Mouse (Mus musculus): ENCODE results near the gene Pex5l.

The Pex5l gene

DNA sequence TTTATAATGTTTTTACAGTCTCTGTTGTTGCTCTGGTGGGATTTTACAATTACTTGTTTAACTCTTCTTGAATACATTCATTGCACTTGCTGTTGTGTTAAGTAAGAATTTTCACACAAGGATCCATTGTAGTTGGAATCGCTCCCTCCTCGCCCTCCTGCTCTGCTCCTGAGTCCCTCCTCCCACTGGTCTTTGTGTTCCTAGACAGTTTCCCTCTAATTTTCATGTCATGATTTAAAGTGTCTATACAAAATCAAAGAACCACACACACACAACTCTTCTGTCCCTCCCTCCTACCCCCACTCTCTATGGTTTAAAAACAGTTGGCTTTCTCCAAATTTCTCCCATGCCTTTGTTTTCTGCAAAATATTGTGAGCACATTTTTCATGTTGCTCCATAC is 81.6 kb downstream of the Pex5l start:
- DNase-seq: no peak

DNA sequence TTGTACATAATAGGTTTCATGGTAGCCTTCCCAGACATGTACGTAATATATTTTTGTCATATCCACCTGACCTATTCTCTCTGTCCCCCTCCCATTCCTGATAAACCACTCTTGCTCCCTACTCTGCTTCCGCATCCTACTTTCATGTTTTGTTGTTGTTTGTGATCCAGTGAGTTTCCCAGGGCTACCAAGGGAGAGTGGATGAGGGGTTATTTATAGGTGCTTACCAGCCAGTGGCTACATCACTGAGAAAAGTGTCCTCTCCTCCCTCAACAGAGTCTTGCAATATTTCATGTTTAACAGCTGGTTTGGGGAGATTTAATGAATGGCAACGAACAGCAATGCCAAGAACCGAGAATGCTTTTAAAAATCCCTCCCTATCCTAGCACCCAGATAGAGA is 82.0 kb downstream of the Pex5l start:
- DNase-seq: no peak

DNA sequence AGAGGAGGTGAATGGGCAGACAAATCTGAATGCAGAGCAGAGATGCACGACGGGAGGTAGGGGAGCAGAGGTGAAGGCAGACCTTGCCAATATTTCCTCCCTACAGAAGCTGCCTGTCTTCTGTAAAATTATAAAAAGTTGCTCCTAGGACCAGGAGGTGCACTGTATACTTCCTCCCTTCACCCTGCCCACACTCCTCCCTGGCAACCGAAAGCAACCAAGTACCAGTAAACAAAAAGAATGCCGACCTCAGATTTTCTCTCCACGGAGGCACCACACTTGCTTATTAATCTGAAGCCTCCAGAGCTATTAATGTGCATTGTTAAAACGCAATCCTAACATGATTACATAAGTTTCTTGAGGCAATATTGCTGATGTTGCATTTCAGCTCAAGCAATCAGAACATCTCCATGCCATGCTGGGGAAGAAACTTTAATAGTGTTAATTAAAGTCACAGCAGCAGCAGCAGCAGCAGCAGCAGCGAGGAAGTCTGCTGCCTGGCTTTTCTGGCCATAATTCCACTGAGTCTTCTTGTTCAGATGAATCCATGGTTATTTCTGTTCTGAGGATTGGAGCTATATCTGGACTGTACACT is 82.6 kb downstream of the Pex5l start:
- DNase-seq: no peak

DNA sequence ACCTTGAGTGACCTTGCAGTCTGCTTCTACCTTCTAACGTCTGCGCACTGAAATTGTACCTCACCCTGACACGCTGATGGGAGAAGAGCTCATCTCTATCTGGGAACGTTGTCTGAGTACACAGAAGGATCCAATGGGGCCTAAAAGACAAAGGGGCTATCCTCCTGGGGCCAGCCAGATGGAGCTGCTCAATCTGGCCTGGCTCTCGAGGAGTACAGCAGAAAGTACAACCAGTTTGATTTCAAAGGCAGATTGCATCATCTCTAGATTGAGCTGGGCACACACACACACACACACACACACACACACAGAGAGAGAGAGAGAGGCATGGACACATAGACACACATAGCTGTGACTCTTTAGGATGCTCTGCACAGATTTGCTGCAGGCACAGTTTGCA is 94.7 kb downstream of the Pex5l start:
- DNase-seq: peak; percentile 15 to 29

DNA sequence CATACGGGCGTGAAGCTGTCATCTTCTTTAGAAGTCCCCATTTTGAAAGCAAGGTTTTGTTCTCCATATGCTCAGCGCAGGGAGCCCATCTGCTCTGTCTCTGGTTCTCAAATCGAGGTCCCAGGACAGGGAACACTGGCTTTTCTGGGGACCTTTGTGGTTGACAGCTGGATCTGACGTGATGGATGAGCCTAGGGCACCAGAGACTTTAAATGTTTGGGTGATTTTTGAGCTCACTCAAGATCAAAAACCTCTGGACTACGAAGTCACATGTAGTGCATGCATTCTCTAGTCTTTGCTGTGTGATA is 98.3 kb downstream of the Pex5l start:
- no peak for DNase-seq

DNA sequence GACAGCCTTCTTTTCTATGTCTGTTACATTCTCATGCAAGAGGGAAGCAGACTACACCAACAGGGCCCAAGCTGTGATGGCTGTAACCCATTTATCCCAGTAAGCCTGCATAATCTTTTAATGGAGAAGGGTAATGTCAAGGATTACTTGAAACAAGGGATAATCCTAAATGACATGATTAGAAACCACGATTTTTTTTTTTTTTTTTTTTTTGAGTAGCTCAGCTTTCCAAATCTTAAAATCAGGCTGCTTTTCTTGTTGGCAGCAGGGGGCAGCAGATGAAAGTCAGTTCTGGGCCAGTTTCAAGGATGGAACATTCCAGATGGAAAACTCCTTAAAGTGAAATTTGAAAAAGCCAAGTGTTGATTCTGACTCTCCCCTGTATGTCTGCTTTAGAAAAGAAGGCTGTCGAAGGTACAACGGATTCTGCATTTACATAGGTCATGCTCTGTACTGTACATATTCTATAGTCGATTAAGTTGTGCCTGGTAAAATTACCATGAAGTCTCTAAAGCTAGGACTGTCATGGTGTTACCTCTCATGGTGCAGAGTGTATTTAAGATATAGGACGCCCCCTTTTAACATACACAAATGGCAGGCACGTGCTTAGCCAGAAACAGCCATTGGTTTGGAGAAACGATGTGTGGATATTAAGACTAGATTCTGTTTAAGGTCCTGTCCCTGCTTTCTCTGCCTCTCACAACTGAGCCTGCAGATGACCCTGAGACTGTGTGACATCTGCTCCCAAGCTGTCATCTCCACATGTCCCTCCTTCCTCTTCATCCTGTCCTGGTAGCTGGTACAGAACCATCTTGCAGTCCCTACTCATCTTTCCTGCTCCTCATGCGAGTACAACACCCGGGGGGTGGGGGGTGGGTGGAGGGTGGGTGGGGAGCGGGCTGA is 98.9 kb downstream of the Pex5l start:
- peak; percentile 27 to 43 for DNase-seq

DNA sequence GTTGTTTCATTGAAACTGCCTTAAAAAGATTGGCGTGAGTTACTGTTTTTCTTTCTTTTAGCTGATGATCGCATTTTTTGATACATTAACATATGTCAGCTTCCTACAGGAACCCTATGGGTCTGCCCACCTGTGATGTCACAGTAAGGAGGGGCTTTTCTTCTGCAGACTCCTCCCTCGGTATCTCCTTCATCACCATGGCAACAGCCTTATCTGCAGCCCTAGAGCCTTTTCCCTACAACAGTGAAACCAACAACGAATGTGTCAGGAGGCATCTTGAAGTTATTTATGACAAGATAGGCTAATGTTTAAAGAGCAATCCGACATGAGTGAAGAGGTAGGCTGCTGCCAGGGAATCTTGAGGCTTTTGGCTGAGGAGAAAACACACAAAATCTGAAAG is 118.5 kb downstream of the Pex5l start:
- peak in 1 of 2 experiments; percentile 7 for DNase-seq

DNA sequence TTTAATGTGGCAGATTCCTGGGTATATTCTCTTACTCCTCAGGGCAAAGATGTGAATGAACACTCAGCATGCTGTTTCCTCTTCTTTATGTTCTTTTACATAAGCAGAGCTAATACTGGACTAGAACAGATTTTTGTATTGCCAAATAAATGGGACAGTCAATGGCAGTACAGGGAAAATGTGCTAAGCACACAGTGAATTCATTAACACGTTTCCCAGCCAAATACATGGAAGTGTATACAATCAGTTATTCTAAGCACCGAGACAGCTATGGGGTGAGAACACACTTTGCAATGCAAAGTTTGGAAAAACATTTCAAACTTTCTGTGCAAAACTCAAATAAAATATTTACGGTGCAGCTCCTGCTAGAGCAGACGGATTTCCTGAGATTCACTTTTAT is 139.1 kb downstream of the Pex5l start:
- DNase-seq: no peak

DNA sequence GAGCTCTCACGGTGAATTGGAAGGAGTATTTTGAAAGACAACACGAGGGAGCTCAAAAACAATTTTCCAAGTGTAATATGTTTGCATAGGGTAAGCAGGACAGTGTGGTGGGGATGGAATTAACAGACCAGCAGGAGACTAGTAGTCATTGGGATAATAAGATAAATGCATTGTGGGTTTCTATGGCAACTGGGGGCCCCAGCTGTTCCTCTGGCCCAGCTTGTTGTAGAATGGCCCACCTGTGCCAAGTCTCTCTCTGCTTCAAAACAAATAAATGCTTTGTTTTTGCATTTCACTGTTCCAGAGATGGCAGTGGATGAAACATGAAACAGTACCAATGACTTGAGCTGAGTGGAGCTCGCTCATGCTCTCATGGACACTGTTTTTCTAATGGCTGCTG is 141.3 kb downstream of the Pex5l start:
- DNase-seq: peak; percentile 35 to 53

DNA sequence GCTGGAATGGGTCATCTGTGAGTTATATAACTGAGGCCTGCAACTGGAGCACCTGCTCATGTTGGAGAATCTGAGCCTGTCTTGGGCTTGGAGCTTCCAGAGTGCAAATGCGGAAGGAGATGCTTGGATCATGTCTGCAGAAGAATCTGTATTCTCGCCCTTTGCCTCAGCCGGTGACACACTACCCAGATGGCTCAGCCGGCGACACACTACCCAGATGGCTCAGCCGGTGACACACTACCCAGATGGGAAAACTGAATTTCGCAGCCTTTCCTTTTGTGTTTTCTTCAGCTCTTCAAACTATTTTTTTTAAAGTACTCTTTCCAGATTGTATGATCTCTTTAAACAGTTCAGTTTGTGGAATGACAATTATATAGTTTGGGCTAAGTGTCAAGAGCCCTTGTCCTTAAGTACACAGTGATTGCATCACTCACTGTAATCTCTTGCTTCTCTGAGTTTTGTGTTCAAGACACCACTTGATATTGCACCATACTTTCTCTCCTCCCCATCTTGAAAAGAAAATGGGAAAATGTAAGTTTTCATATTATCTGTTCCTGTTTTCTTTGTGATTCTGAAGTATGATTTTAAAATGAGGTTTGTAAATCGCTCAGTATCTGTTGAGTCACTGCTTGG is 142.5 kb downstream of the Pex5l start:
- DNase-seq: peak; percentile 12 to 13

DNA sequence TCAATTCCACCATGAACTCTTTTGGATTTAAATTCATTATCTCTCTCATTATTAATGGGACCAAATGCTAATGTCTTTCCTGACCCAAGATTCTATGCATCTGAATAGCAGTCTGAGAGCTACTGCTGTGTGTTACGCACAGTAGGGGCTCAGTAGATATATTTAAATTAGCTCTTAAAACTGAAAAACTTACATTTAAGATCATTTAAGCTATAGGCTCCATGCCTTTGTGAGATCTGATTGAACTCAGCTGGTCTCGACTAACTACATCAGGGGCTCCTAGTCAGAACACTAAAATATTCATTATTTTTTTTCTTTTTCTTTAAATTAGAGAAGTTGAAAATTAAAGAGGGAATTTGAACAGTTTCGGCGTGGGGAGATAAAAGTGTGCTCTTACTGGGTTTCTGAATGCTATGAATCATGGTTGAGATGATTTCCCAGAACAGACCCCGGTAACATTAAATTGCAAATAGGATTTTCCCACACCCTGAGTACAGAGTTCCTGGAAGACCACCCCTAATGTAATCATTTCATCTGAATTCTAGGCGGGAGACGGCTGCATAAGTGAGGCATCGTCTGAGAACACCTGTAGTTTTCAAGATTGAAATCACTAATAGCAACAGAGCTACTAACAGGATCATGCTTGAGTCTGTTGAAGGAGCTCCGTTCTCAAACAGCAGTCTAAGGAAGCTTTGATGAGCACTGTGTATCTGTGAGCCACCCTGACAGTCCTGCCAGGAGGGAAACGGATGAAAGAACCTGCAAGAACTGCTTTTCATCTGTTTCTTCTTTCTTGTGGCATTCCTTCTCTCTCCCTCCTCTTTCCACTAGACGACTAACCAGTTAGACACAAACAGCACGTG is 151.1 kb downstream of the Pex5l start:
- DNase-seq: no peak

DNA sequence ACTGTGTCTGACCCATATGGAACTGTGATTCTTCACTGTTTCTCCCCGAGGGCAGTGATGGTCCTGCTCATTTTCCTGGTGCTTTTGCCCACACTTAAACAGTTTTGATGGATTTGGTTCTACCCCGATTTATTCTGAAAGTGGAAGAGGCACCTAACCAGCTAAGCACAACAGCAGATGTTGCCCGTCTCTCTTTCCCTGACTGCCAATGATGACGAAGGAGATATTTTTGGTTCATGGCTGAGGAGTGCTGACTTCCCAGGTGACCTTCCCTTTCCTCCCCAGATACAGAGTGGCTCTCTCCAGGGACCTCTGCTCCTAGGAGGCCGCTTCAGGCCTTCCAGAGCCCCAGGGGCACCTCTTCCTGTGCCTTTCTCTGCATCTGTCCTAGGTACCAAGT is 155.2 kb downstream of the Pex5l start:
- DNase-seq: no peak

DNA sequence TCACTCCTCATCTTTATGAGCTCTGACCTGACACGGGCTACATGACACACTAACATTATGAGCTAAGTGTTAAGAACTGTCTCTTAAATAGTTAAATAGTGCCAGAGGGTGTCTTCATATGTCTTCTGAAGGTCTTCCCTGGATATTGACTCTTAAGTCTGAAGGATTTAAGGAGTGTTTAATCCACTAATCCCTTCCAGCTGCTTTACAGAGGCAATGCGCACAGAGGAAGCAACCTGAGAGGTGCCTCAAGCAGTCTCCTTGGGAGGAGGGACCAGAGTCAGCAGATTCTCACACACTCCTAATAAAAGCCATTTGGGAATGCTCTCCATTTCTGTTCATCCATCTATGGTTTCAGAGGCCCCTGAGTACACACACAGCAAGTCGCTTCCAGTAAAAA is 157.9 kb downstream of the Pex5l start:
- DNase-seq: no peak

DNA sequence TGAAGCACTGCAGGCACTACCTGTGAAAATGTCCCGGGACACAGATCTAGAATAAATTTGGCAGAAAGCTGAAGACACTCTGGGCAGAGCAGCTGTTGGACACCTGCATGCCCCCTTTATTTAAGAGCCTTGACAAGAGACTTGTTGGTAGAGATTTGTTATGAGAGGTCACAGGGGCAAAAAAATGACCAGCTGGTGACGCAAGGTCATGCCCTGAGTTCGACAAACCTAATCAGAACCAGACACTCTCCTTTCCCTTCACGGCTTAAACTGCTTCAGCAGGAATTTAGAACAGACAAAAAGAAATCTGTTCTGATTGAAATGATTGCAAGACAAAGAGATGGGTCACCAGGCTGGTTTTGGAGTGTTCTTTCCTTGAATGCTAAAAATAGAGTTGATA is 163.1 kb downstream of the Pex5l start:
- no peak for DNase-seq

DNA sequence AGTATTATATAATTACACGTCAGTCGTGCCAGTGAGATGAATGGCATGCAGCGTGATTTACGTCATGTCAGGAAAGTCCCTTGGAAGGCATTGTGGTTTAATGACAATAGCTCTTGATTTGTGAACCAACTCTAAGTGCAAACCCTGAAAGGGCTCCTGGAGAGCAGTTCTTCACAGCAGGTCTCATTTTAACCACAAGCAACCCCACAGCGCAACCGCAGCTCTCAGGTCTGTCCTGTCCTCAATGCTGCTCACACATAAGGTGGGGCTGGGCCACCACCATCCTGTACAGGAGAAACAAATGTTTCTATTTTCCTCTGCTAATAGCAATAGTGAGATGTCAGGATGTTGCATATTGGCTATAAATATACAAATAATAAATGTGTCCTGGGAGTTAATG is 163.8 kb downstream of the Pex5l start:
- no peak for DNase-seq

DNA sequence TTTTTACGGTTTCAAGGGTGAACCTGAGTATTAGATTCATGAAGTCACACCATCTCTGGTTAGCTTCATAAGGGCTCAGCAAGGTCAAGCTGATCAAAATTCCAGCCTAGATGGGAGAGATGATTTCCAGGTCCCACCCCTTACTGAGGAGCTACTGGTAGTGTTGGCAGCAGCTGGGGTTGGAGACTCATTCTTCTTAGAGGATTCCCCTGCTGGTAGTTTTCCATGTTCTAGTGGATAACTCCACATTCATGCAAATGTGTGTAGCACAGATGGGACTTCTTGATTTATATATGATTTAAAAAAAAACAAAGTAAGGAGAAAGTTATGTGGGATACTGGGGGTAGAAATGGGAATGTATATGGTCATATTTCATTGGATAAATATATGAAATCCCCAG is 172.8 kb downstream of the Pex5l start:
- no peak for DNase-seq

DNA sequence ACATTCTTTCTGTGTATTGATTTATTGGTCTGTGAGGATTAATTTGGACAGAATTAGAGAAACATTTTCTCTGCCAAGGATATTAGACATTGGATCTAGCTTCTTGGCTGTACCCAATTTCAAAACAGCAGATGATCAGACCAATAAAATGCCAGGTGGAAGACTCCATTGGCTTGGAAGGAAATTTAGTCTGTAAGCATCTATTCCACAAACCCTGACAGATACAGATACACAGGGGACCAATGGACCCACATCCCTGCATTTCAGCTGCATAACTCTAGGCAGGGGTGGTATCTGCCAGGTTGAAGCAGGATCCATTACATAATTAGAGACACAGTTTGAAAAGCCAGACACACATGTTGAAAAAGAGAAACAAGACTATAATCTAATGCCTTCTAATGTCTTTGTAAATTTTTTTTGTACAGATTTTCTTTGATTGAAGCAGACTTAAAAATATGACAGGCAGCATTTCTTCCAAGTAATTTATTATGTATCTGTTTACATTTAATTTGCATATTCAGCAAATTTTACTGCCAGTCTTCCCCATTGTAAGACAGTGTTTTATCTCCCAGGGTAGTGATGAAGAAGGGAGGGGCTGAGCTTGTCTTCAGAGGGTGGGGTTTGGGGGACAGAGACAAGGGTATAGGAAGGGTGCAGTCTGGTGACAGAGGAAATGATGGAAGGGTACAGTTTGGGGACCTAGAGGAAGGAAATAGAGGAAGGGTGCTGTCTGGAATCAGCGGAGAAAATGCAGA is 174.2 kb downstream of the Pex5l start:
- DNase-seq: no peak

DNA sequence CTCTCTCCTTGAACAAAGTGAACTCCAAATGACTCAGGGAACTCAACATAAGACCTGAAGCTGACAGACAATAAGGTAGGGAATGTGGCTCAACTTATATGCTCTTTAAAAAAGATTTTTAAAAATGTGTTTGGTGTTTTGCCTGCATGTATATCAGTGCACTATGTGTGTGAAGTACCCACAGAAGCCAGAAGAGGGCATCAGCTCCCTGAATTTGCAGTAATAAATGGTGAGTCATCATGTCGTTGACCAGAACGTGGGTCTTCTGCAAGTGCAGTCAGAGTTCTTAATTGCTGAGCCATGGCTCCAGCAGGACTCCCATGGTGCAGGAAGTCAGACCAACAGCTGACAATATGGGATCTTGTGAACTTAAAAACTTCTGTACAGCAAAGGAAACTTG is 177.5 kb downstream of the Pex5l start:
- peak; percentile 60 to 74 for DNase-seq

DNA sequence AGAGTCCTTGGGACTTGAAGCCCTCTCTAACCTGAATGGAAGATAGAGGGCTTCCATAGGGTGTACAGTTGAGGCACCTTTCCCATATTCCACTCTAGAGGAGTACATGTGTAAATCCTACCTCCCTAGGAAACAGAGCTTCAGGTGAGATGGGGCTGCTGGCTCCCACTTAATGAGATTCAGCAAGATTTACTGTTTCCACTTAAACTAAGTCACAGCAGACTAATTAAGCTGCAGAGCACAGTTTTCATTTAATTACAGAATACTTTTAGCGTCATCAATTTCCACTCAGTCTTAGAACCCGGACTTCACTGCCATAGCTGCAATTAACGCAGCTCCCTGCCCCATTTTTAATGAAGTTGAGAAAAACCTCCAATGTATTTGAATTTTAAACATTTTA is 181.6 kb downstream of the Pex5l start:
- no peak for DNase-seq

DNA sequence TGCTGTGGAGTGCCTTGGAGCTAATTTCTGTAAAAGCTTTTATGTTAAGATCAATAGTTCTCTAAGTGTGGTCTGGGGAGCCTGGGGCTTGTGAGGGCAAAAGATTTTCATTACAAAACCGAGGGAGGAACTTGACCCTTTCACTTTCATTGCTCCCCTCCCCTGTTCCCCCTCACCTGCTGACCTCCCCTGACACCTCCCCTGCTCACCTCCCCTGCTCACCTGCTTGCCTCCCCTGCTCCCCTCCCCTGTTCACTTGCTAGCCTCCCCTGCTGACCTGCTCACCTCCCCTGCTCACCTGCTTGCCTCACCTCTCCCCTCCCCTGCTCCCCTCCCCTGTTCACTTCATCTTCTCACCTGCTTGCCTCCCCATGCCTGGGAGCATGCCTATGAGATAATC is 191.7 kb downstream of the Pex5l start:
- no peak for DNase-seq

DNA sequence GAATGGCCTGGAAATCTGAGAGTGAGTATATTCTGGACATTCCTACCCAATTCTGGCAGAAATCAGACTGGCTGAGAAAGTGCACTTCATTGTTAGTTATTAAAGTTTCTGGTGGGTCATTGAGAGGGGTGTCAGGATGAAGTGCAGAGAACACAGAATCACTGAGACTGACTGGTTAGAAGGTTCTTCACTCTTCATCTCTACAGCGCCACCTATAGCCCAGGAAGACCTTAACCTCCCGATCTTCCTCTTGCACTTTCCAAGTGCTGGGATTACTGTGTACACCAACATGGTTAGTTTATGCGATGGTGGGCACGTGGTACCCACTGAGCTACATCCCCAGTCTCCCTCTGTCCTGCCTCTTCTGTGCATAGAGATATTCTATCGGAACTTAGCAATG is 195.6 kb downstream of the Pex5l start:
- no peak for DNase-seq

DNA sequence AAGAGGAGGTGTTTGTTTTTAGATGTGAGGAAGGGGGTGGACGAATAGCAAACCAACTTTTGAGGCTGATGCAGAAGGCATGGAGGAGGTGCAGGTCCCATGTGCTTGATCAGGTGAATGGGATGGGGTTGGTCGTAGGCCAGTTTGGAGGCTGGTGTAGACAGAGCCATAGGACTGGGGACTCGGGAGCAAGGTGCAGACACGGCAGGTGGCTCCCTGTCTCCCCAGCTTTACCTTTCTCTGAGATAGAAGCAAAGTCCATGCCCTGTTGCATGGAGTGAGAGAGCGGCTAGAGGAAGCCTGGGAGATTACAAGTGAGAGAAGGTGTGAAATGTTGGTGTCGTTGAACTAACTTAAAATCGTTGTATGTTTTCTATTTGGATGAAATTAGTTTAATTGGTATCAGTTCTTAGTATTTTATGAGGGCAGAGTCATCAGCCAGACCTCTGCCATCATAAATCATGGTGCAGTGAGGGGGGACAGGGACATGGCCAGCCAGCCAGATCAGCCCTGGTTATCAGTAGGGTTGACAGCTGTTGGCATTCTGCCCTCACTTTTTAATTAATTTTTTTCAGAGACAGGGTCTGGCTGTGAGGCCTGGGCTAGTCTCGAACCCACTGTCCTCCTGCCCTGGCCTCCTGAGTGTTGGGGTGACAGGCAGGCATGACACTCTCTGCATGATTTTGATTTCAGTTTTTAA is 203.1 kb downstream of the Pex5l start:
- DNase-seq: peak; percentile 4 to 29

Measured in cerebellum, postnatal 10 days (tissue).